ENCODE assay signal across 10 mouse cellular contexts in genomic region chr12:118376521-118377493, GRCm38 (mm10).
DNase-seq lines count a peak whose midpoint lies in the region; ATAC-seq and TF ChIP-seq lines count a peak whose summit lies in the region.
"Had no signal": no experiment of that assay in that cellular context is flagged by ENCODE, and none has a peak within 500 bp of the region (broad histone marks: within the 10 kb centered on the region; RNA-seq: fewer than 3 reads in every experiment).

No protein-coding gene starts in this region.

- no peak overlapping the region for H3K27ac ChIP-seq in hindbrain, embryonic 11.5 days (ENCODE audit: low read depth, low read length)
- H3K27ac ChIP-seq in hindbrain, embryonic 10.5 days, result no peak overlapping the region
- H3K27ac ChIP-seq in layer of hippocampus, adult 2 months, result no peak overlapping the region
- no peak overlapping the region for H3K27ac ChIP-seq in kidney, embryonic 14.5 days (ENCODE audit: low read depth, low read length)
- H3K27ac ChIP-seq: hindbrain, postnatal 0 days; limb, embryonic 13.5 days had no signal

- no peaks in the 10 kb centered on the region for H3K27me3 ChIP-seq in hindbrain, embryonic 11.5 days (ENCODE audit: control insufficient read depth, insufficient read depth, low read length)
- no peaks in the 10 kb centered on the region for H3K27me3 ChIP-seq in hindbrain, embryonic 10.5 days (ENCODE audit: insufficient read depth, poor library complexity, severe bottlenecking)
- no peaks in the 10 kb centered on the region for H3K27me3 ChIP-seq in kidney, embryonic 14.5 days (ENCODE audit: control insufficient read depth, insufficient read depth, low read length)
- H3K27me3 ChIP-seq: limb, embryonic 13.5 days had no signal

- DNase-seq in hindbrain, embryonic 11.5 days (ENCODE audit: low spot score), result peak; percentile 3
- no peak for DNase-seq in hindbrain, embryonic 10.5 days (ENCODE audit: low spot score)
- peak; percentile 88 for DNase-seq in thymus, postnatal 0 days (ENCODE audit: low spot score)
- DNase-seq in layer of hippocampus, adult 2 months (ENCODE audit: low spot score in 2 of 2), result no peak
- DNase-seq in adrenal gland, postnatal 10 days, result no peak

- no peaks in the 10 kb centered on the region for H3K36me3 ChIP-seq in hindbrain, embryonic 11.5 days (ENCODE audit: control insufficient read depth, insufficient read depth, low read length)
- H3K36me3 ChIP-seq in hindbrain, embryonic 10.5 days, result no peaks in the 10 kb centered on the region
- H3K36me3 ChIP-seq in kidney, embryonic 14.5 days (ENCODE audit: control insufficient read depth, insufficient read depth, low read length), result no peaks in the 10 kb centered on the region
- H3K36me3 ChIP-seq: limb, embryonic 13.5 days had no signal

- ATAC-seq in hindbrain, embryonic 11.5 days (ENCODE audit: low FRiP score), result no peak
- ATAC-seq in hematopoietic stem cell, adult 5-6 weeks (replicated peaks in 1 of 2; ENCODE audit: insufficient read depth in 1 of 2, low FRiP score in 2 of 2, low TSS enrichment in 1 of 2, low read depth in 1 of 2, poor library complexity in 2 of 2, severe bottlenecking in 2 of 2), result peak; percentile 92 to 96
- ATAC-seq in megakaryocyte progenitor cell, adult 5-6 weeks (replicated peaks; ENCODE audit: poor library complexity), result peak; percentile 79
- no peak for ATAC-seq in kidney, embryonic 14.5 days (ENCODE audit: low FRiP score, low TSS enrichment)
- ATAC-seq: hindbrain, postnatal 0 days had no signal

- no peak for TF ChIP-seq CTCF in layer of hippocampus, adult 2 months (conservative IDR thresholded peaks at IDR 0.05)

- no peak overlapping the region for H3K4me2 ChIP-seq in hindbrain, embryonic 11.5 days (replicated peaks; ENCODE audit: low read depth, low read length)
- H3K4me2 ChIP-seq in kidney, embryonic 14.5 days (replicated peaks; ENCODE audit: low read depth, low read length), result no peak overlapping the region
- H3K4me2 ChIP-seq: limb, embryonic 13.5 days had no signal

- H3K9me3 ChIP-seq in hindbrain, embryonic 11.5 days (ENCODE audit: control insufficient read depth, low read length), result no peaks in the 10 kb centered on the region
- H3K9me3 ChIP-seq in hindbrain, embryonic 10.5 days, result no peaks in the 10 kb centered on the region
- no peaks in the 10 kb centered on the region for H3K9me3 ChIP-seq in kidney, embryonic 14.5 days (ENCODE audit: control insufficient read depth, low read length)
- H3K9me3 ChIP-seq: limb, embryonic 13.5 days had no signal

- no peak overlapping the region for H3K4me3 ChIP-seq in hindbrain, embryonic 11.5 days (ENCODE audit: low read depth, low read length)
- H3K4me3 ChIP-seq in hindbrain, embryonic 10.5 days, result no peak overlapping the region
- H3K4me3 ChIP-seq in layer of hippocampus, adult 2 months, result no peak overlapping the region
- H3K4me3 ChIP-seq in kidney, embryonic 14.5 days (ENCODE audit: low read length), result no peak overlapping the region
- H3K4me3 ChIP-seq: limb, embryonic 13.5 days had no signal

- H3K4me1 ChIP-seq in hindbrain, embryonic 11.5 days (replicated peaks; ENCODE audit: control insufficient read depth, insufficient read depth, low read length), result no peaks in the 10 kb centered on the region
- H3K4me1 ChIP-seq in hindbrain, embryonic 10.5 days (replicated peaks), result no peaks in the 10 kb centered on the region
- no peaks in the 10 kb centered on the region for H3K4me1 ChIP-seq in kidney, embryonic 14.5 days (ENCODE audit: control insufficient read depth, insufficient read depth, low read length)
- H3K4me1 ChIP-seq: limb, embryonic 13.5 days had no signal

- 79% methylated on average over 14 of the region's 14 CpGs for WGBS in hindbrain, embryonic 11.5 days
- 82% methylated on average over 14 of the region's 14 CpGs for WGBS in hindbrain, embryonic 10.5 days
- WGBS in kidney, embryonic 14.5 days, result 64% methylated on average over 14 of the region's 14 CpGs

- H3K9ac ChIP-seq in hindbrain, embryonic 11.5 days (ENCODE audit: low read depth, low read length), result no peak overlapping the region
- no peak overlapping the region for H3K9ac ChIP-seq in kidney, embryonic 14.5 days (ENCODE audit: low read depth, low read length)
- H3K9ac ChIP-seq: limb, embryonic 13.5 days had no signal

Comparison
In these comparisons a context has a peak if more than half of its experiments do, and no peak if none do; other contexts are left out.
1. DNase-seq: peak in hindbrain, embryonic 11.5 days (single experiment) and thymus, postnatal 0 days (single experiment); none in hindbrain, embryonic 10.5 days (single experiment), layer of hippocampus, adult 2 months (0 of 2) and adrenal gland, postnatal 10 days (single experiment).
2. ATAC-seq: peak in hematopoietic stem cell, adult 5-6 weeks (2 of 2) and megakaryocyte progenitor cell, adult 5-6 weeks (single experiment); none in hindbrain, embryonic 11.5 days (single experiment) and kidney, embryonic 14.5 days (single experiment).